Mouse (Mus musculus) spleen, adult 2 months (tissue): ENCODE data around the gene Apba2.

Experiments used
- CTCF ChIP-seq: fragments of 200-500 bp; IDR thresholded peaks from 2 replicates; pipeline ENCODE4 v1.5.1; 2011; ENCODE audit warnings: mild to moderate bottlenecking, inconsistent platforms; ENCODE audit not compliant: insufficient read depth, insufficient read length, insufficient replicate concordance; ENCODE audit errors: extremely low read depth
- POLR2A ChIP-seq: fragments of 200-500 bp; IDR thresholded peaks from 2 replicates; pipeline ENCODE4 v1.6.1; 2011; ENCODE audit warnings: low read depth, low read length, inconsistent platforms

DNA sequence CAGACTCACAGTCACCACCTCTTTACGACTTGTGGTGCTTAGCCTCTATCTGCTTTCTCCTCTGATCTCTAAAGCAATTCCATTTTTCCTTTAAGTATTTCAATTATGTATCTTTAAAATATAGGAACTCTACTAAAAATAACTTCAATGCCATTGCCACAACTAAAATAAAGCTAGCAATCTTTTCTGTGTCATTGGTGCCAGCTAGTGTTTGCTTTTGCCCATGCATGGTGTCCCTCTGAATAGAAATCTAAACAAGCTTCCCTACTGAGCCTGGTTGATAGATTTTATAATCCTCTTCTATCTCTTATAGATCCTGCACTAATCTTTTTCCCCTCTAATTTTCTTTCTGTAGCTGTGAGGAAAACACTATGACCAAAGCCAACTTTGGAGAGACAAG lies 222.9 kb downstream of the Apba2 start:
- TF ChIP-seq POLR2A (no peak), CTCF (no peak)
